Mouse (Mus musculus) neutrophil, adult 65 days (primary cell): ENCODE data around the gene Amph. TPM values are rescaled to one million over a fixed set of nuclear protein-coding genes. Genes with fewer than 3 reads are reported as not detected.

Experiments used
- total RNA-seq: library from RNA; stranded (reverse); gene quantifications from 2 replicates; pipeline ENCODE4 v1.2.4, GENCODE M21; 2023

Gene Amph
- total RNA-seq = not detected in 2 replicates

GRCm38 (mm10) chr13:18948171-18949028 is at the start of gene Amph:
Gene Amph (plus strand): TSS chr13:18948205.

Other genes with a start within 250 kb of the Amph start
- 24.5 and 28.5 TPM in 2 replicates for gene Vps41, start 230.9 kb upstream of the Amph start, total RNA-seq